Mouse (Mus musculus) kidney, embryonic 14.5 days (tissue): Measurements from ENCODE around the gene Tspan14. TPM values are rescaled to one million over a fixed set of nuclear protein-coding genes. Genes with fewer than 3 reads are reported as not detected.

Experiments used
- ATAC-seq: fragments of 200-750 bp; cut with Nextera tagmentation; 2 replicates; pipeline ENCODE4 v1.8.0; 2017; ENCODE audit warnings: moderate number of reproducible peaks, mild to moderate bottlenecking, moderate TSS enrichment, moderate library complexity; ENCODE audit not compliant: low FRiP score, low TSS enrichment
- H3K27ac ChIP-seq: fragments of 300-500 bp; sonication (generic); 2 replicates; pipeline ENCODE4 v1.5.1; 2014; ENCODE audit warnings: low read depth, mild to moderate bottlenecking, low read length, moderate library complexity, mixed read lengths
- H3K27me3 ChIP-seq: fragments of 300-500 bp; sonication (generic); 2 replicates; pipeline ENCODE4 v1.6.1; 2014; ENCODE audit warnings: mild to moderate bottlenecking, low read length; ENCODE audit not compliant: control insufficient read depth, insufficient read depth
- H3K36me3 ChIP-seq: fragments of 300-500 bp; sonication (generic); 2 replicates; pipeline ENCODE4 v1.6.1; 2014; ENCODE audit warnings: low read length, mixed read lengths; ENCODE audit not compliant: control insufficient read depth, insufficient read depth
- H3K4me1 ChIP-seq: fragments of 300-500 bp; sonication (generic); 2 replicates; pipeline ENCODE4 v1.6.1; 2014; ENCODE audit warnings: low read length, mixed read lengths; ENCODE audit not compliant: control insufficient read depth, insufficient read depth
- H3K4me2 ChIP-seq: fragments of 300-500 bp; sonication (generic); replicated peaks from 2 replicates; pipeline ENCODE4 v1.6.1; 2014; ENCODE audit warnings: low read depth, mild to moderate bottlenecking, low read length
- H3K4me3 ChIP-seq: fragments of 300-500 bp; sonication (generic); 2 replicates; pipeline ENCODE4 v1.5.1; 2014; ENCODE audit warnings: mild to moderate bottlenecking, low read length
- H3K9ac ChIP-seq: fragments of 300-500 bp; sonication (generic); 2 replicates; pipeline ENCODE4 v1.6.1; 2014; ENCODE audit warnings: low read depth, mild to moderate bottlenecking, low read length, moderate library complexity
- H3K9me3 ChIP-seq: fragments of 300-500 bp; sonication (generic); 2 replicates; pipeline ENCODE4 v1.6.1; 2016; ENCODE audit warnings: low read length; ENCODE audit not compliant: control insufficient read depth
- WGBS: fragments of 180-500 bp; shearing (Covaris S2); extraction: QIAGEN DNeasy Blood & Tissue Kit; methylation state at CpG from one replicate; pipeline ENCODE4 v1.1.7; 2014; 5-methylcytosine and 5-hydroxymethylcytosine counted together
- polyA plus RNA-seq: library from polyadenylated mRNA; unstranded; fragments of >200 nt; fragmentation: Nextera tagmentation; extraction: Ambion mirVana; gene quantifications from 2 replicates; pipeline ENCODE4 v1.2.1, GENCODE M21; 2014

The Tspan14 gene
- polyA plus RNA-seq, 1 experiment from 2014 or later, result 118 TPM

GRCm38 (mm10) chr14:40893196-40893595 lies 73.4 kb downstream of the Tspan14 start, which contains the start of gene Sh2d4b:
Gene Sh2d4b, minus strand, starts transcription at chr14:40893266.
- no peak within 1 kb of the TSS for H3K27ac ChIP-seq
- no peaks in the 10 kb centered on the region for H3K27me3 ChIP-seq
- H3K4me2 ChIP-seq, result no peak within 1 kb of the TSS

DNA sequence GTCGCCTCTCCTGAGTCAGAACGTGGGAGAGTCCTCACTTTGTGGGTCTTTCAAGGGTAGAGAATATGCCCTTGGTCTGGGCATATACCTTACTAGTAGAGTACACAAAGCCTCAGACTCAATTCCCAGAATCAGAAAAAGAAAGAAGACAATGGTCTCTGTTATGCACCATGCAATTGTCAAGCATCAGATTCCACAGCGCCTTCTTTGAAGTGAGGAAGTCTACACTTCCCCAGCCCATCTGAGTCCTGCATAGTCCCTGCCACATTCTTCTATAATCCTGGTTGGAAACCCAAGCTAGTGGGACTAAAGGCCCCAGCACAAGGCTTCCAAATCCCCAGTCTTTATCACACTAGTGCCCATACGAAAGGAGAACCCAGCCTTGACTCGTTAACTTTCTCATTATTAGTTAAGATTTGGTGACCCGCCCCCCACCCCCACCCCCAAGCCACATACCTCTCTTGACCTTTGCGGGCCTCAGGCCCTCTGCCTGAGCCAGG lies 74.2 kb downstream of the Tspan14 start:
- ATAC-seq, result no peak
- Histone ChIP-seq H3K4me3 (no peak overlapping the region), H3K36me3 (no peaks in the 10 kb centered on the region), H3K9me3 (no peaks in the 10 kb centered on the region), H3K4me2 (no peak overlapping the region), H3K9ac (no peak overlapping the region), H3K27ac (no peak overlapping the region), H3K27me3 (no peaks in the 10 kb centered on the region), H3K4me1 (0 out of 2 replicates have a peak, but pooled peaks cover 3% of the 10 kb centered on the region)
- 82% methylated on average over 7 of the region's 7 CpGs for WGBS

More at GRCm38 (mm10) chr14:40893196-40893595, 73.4 kb downstream of the Tspan14 start, which contains the start of gene Sh2d4b:
- no peak within 1 kb of the TSS for H3K4me3 ChIP-seq
- 50% methylated on average over 3 of the region's 3 CpGs for WGBS
- no peak for ATAC-seq
- no peak within 1 kb of the TSS for H3K9ac ChIP-seq
- H3K4me1 ChIP-seq, result 0 out of 2 replicates have a peak, but pooled peaks cover 3% of the 10 kb centered on the region
- H3K9me3 ChIP-seq, result no peaks in the 10 kb centered on the region
- H3K36me3 ChIP-seq, result no peaks in the 10 kb centered on the region

DNA sequence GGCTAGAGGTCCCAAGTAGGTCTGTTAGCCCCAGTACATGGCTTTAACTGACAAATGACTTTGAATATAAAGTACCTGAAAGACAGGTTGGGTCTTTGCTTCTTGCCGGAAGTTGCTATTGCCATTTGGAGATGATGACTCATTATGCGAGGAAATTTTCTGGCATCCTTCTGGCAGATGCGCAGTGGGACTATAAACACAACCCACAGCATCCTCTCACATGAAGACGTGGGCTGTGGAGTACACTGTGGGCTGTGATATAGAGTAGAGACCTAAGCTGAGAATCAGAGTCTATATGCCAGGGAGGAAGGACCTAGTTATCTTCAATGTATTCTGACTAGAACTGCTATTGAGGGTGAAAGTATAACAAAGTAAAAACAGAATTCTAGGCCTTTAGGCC lies 75.1 kb downstream of the Tspan14 start:
- Histone ChIP-seq H3K4me3 (no peak overlapping the region), H3K4me2 (no peak overlapping the region), H3K27me3 (no peaks in the 10 kb centered on the region), H3K9ac (no peak overlapping the region), H3K36me3 (no peaks in the 10 kb centered on the region), H3K4me1 (0 out of 2 replicates have a peak, but pooled peaks cover 3% of the 10 kb centered on the region), H3K9me3 (no peaks in the 10 kb centered on the region), H3K27ac (no peak overlapping the region)
- ATAC-seq, result no peak
- WGBS, result 94% methylated on average over 4 of the region's 4 CpGs

DNA sequence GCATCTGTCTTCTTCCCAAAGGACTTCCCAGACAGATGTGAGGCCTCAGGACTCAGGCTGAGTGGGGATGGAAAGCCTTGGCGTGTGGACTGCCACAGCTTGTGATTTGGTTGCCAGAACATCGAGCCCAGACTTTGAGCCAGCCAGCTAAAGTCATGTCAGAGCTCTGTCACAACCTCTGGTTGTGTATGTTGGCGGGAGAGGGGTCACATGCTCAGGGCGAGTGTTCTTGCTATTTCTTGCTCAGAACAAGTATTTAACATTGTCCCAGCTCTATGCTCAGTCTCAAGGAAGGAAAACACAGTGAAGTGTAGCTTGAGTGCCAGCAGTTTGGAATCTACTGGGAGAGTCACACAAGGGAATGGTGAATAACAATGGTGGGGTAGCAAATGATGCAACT lies 76.9 kb downstream of the Tspan14 start:
- H3K4me3 ChIP-seq, result no peak overlapping the region
- no peaks in the 10 kb centered on the region for H3K36me3 ChIP-seq
- H3K9me3 ChIP-seq, result no peaks in the 10 kb centered on the region
- no peaks in the 10 kb centered on the region for H3K27me3 ChIP-seq
- H3K9ac ChIP-seq, result no peak overlapping the region
- 69% methylated on average over 4 of the region's 4 CpGs for WGBS
- H3K4me1 ChIP-seq, result 0 out of 2 replicates have a peak, but pooled peaks cover 3% of the 10 kb centered on the region
- no peak overlapping the region for H3K27ac ChIP-seq
- no peak for ATAC-seq
- H3K4me2 ChIP-seq, result no peak overlapping the region

GRCm38 (mm10) chr14:40889181-40889580 lies 77.4 kb downstream of the Tspan14 start:
- H3K9ac ChIP-seq, result no peak overlapping the region
- H3K4me2 ChIP-seq, result no peak overlapping the region
- no peak for ATAC-seq
- no peaks in the 10 kb centered on the region for H3K27me3 ChIP-seq
- H3K4me1 ChIP-seq, result 0 out of 2 replicates have a peak, but pooled peaks cover 3% of the 10 kb centered on the region
- WGBS, result 91% methylated on average over 2 of the region's 2 CpGs
- H3K4me3 ChIP-seq, result no peak overlapping the region
- no peaks in the 10 kb centered on the region for H3K9me3 ChIP-seq
- no peaks in the 10 kb centered on the region for H3K36me3 ChIP-seq
- no peak overlapping the region for H3K27ac ChIP-seq

- H3K9ac ChIP-seq, result no peak overlapping the region
- no peak overlapping the region for H3K4me3 ChIP-seq
- no peak overlapping the region for H3K27ac ChIP-seq
- H3K36me3 ChIP-seq, result no peaks in the 10 kb centered on the region
- H3K4me1 ChIP-seq, result no peaks in the 10 kb centered on the region
- 88% methylated on average over 6 of the region's 6 CpGs for WGBS
- no peaks in the 10 kb centered on the region for H3K9me3 ChIP-seq
- ATAC-seq, result no peak
- H3K27me3 ChIP-seq, result no peaks in the 10 kb centered on the region
- H3K4me2 ChIP-seq, result no peak overlapping the region
Observed at GRCm38 (mm10) chr14:40886428-40887202, 80.0 kb downstream of the Tspan14 start.

GRCm38 (mm10) chr14:40885752-40886151 lies 80.9 kb downstream of the Tspan14 start:
- H3K36me3 ChIP-seq, result no peaks in the 10 kb centered on the region
- H3K4me2 ChIP-seq, result no peak overlapping the region
- no peak overlapping the region for H3K27ac ChIP-seq
- no peaks in the 10 kb centered on the region for H3K27me3 ChIP-seq
- no peak overlapping the region for H3K9ac ChIP-seq
- no peaks in the 10 kb centered on the region for H3K9me3 ChIP-seq
- WGBS, result 56% methylated on average over 1 of the region's 1 CpGs
- H3K4me1 ChIP-seq, result no peaks in the 10 kb centered on the region
- ATAC-seq, result no peak
- no peak overlapping the region for H3K4me3 ChIP-seq

DNA sequence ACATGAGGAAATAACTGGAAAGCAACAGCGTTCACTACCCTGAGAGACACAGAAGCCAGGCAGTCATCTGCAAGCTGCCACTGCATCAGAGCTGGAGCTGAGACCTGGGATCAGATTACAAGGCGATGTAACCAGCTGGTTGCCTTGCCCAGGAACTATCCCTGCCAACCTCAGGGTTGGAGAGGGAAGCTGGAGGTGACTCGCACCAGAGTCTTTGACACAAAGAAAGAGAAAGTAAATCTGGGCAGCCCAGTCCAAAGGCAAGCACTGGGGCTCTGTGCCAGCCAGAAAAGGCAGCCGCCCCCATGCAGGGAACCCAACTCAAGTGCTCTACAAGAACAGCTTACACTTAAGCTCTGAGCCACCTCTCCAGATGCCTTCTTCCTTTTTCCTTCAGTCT lies 81.4 kb downstream of the Tspan14 start:
- no peak overlapping the region for H3K4me3 ChIP-seq
- no peak overlapping the region for H3K4me2 ChIP-seq
- no peaks in the 10 kb centered on the region for H3K27me3 ChIP-seq
- no peaks in the 10 kb centered on the region for H3K4me1 ChIP-seq
- WGBS, result 19% methylated on average over 4 of the region's 4 CpGs
- no peaks in the 10 kb centered on the region for H3K36me3 ChIP-seq
- no peak overlapping the region for H3K9ac ChIP-seq
- no peak overlapping the region for H3K27ac ChIP-seq
- no peaks in the 10 kb centered on the region for H3K9me3 ChIP-seq
- peak; percentile 52; the same call in 1 of the 2 replicates for ATAC-seq

DNA sequence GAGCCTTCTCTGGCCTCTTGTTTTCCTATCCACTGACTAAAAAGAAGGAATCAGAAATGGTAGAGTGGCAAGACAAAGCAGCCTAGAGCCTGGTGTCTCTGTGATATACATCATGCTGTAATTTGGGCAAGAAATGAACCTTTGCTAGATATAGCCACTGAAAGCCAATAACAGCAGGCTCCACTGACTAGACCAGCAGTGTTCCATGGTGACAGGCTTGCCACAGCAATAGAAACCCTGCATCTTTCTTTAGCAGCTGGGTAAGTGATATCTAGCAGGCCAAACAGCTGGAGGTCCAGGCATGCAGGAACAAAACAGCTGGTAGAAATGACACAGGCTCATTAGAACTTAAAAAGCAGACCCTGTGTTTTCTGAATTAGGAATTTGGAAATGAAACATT lies 92.0 kb downstream of the Tspan14 start:
- Histone ChIP-seq H3K9ac (no peak overlapping the region), H3K27me3 (no peaks in the 10 kb centered on the region), H3K4me2 (no peak overlapping the region), H3K36me3 (no peaks in the 10 kb centered on the region), H3K9me3 (no peaks in the 10 kb centered on the region), H3K4me1 (no peaks in the 10 kb centered on the region), H3K4me3 (no peak overlapping the region), H3K27ac (no peak overlapping the region)
- no peak for ATAC-seq
